Mouse (Mus musculus) regulatory T cell (primary cell): ENCODE results near the gene Fhod1.

Experiments used
- in situ Hi-C: fragments of 300-600 bp; cut with MboI, MseI; formaldehyde crosslinking; loops from one replicate; pipeline ENCODE4 v1.15.1; 2025; ENCODE audit warnings: high pct_unique_total_duplicates

Fhod1 gene

GRCm38 (mm10) chr8:105349096-105349771 is 1.5 kb upstream of the Fhod1 start:
- in situ Hi-C loops = no loop called here

- in situ Hi-C loops = no loop called here
Measured at GRCm38 (mm10) chr8:105348450-105349095, 820 bp upstream of the Fhod1 start, which contains the start of gene Slc9a5. Gene Slc9a5 (plus strand): TSS chr8:105348843.

DNA sequence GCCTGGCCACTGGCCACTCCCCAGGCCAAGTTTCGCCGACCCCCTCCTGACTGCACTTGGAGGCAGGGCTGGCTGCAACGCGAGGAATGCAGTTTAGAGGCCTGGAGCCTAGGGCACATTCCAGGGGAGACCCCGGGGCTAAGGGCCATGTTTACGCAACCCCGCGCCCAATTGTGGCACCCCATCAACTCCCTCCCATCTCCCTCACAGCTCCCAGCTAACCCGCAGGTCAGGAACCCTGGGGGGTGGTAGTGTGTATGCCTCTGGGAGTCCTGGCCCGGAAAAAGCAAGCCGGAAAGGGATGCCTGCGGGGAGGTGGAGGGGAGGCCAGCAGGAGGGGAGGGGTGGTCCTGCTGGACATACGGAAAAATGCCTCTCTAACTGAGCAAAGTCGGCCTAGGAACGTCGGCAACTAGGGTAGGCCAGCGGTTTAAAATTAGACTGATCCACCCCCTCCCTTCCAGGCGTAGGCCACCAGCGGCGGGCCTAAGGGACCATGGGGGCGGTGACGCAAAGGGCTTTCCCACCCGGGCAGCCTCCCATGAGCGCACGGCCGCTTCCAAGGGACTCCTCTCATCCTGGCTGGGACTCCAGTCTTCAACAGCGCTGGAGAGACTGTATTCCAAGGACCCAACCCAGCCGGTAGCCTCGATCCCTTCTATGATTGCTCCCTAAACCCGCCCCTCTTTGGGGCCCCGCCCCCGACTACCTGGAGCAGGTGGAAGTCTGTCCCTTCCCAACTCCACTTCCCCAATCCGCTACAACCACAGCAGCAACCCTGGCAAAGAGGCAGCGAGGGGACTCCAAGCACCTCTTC is 934 bp downstream of the Fhod1 start:
- in situ Hi-C loops = no loop called here

DNA sequence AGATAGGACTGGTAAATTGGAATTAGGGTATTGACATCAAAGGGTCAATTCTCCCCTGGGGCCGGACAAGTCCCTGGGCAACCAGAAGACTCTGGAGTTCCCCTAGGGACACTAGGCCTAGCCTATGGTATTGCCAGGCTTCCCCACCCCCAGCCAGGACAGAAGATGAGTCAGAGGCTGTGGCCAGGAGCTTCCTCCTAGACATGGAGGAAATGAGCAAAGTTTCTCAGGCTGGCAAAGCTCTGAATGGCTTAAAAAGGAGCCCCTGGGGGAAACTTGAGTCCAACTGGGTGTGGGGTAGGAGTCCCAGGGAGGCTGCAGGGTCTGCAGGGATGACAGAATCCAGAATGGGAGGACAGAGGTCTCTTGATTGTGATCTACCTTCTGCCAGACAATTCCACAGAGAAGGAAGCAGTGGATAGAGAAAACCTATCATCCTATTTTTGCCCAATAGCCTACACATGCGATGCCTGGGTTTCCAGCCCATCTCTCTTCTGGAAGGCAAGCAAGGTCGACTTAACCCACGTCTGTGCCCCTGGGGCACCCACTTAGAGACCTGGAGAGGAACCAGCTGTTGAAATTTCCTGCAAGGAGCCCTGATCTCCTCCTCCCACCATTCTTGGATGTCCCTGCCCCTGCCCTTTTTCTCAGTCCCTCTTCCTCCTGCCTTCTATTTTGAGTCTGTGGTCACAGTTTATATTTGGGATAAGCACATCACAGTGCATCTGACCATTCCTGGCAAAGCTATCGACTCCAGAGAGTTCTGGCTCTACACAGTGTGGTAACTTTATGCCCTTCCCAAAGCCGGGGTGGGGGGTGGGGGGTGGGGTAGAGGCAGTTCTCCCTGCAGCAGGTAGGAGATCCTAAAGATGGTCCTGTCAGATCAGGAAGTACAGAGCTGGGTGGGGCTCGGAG is 2.4 kb downstream of the Fhod1 start:
- in situ Hi-C loops = no loop called here

DNA sequence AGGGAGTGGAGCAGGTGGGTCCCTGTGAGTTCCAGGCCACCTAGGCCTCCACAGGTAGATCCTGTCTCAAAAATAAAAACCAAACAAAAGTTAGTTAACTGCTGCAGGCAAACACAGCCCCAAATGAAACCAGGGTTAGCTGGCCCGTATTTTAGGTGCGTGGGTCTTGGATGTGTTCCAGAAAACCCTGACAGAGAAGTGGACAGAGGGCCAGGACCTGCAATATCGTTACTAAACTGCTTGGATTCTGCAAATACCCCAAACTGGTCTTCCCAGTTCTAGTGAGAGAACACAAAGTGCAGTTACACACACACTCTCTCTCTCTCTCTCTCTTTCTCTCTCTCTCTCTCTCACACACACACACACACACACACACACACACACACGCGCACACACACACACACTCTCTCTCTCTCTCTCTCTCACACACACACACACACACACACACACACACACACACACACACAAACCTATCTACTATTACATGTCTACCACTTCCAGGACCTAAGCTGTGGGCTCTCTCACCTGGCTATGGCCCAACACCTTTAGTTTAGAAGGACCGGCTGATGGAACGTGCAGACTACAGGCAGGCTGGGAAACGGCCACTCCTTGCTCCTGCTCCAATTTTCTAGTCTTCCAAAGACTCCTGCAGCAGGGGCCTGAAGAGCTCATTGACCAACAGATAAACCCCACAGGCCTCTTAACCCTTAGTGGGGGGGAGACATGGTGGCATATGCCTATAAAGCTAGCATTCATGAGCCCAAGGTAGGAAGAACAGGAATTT is 3.8 kb downstream of the Fhod1 start:
- in situ Hi-C loops = no loop called here

GRCm38 (mm10) chr8:105342768-105343167 is 5.0 kb downstream of the Fhod1 start:
- in situ Hi-C loops = no loop called here

GRCm38 (mm10) chr8:105341399-105341798 is 6.4 kb downstream of the Fhod1 start:
- in situ Hi-C loops = no loop called here

DNA sequence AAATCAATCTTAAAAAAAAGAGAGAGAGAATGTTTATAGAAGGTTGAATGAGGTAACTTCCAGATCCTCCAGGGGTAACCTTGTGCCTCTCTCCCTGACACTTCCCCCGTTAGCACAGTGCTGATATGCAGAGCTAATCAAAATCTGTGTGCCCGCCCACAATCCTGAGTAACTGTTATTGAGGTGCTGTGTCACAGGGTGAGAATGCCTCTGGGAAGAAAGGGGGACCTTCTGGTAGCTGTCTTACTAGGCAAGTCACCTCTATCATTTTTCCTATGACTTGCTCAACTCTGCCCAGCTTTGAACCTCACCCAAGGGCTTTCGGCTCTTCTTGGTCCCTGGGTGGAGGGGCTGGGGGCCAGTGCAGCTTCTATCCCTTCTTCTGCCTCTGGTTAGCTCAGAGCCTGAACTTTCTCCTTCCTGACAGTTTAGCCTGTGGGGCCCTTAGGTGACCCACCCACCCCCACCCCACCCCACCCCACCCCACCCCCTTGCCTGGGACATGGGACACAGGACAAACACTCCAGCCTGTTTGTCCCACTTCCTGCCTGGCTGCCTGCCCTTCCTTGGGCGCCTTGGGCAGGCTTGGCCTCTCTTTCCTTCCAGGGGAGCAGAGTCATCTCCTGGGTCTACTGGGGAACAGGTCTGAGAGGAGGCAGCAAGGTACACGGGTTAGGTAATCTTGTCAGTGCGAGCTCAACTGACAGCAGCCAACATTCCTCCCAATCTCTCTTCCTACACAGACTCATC is 7.7 kb downstream of the Fhod1 start:
- in situ Hi-C loops = no loop called here

GRCm38 (mm10) chr8:105338992-105339391 is 8.8 kb downstream of the Fhod1 start:
- in situ Hi-C loops = no loop called here

GRCm38 (mm10) chr8:105336373-105337130 is 11.2 kb downstream of the Fhod1 start:
- in situ Hi-C loops = no loop called here

DNA sequence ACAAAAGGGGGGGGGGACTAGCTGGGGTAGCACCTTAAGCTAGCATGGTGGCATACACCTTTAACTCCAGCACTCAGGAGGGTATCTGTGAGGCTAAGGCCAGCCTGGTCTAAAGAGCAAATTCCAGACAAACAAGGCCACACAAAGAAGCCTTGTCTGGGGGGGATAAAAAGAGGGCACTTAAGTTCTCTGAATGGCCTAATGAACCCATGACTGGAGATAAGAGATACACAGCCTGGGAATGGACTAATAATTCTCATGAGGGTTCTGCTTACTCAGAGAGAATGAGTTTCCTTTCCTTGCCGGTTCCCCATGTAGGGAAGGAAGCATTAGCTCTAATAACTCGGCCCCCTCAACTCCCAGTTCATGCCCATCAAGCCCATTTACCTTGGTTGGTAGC is 15.2 kb downstream of the Fhod1 start:
- in situ Hi-C loops = no loop called here

DNA sequence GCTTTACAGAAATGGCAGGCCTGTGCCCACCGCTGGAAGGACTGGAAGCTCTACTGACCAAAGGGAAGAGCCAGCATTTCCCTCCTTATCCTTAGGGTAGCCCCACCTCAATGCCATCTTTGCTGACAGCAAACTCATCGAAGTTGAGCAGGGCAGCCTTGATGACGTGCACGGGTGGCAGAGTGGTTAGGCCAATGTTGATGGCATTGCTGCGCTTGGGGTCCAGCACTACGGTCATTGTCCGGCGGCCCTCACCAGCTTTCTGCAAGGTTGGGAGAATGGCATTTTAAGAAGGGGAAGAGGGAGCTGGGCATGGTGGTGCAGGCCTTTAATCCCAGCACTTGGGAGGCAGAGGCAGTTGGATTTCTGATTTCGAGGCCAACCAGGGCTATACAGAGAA is 15.8 kb downstream of the Fhod1 start:
- in situ Hi-C loops = no loop called here

DNA sequence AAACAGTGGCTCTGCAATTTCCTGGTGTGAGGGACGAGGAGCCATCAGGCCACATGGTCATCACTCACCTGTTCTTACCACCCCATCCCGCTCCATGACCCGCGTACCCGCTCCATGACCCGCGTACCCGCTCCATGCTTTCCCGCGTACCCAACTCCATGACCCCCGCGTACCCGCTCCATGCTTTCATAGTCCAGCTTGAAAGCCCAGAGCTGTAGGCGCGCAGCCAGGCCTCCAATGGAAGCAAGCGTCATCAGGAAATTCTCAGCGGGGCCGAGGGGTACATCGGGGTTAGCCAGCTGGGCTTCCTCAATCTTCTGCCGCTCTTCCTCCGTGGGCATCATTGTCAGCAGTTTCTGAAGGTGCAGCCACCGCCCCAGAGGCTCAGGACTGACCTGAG is 16.3 kb downstream of the Fhod1 start:
- in situ Hi-C loops = no loop called here

DNA sequence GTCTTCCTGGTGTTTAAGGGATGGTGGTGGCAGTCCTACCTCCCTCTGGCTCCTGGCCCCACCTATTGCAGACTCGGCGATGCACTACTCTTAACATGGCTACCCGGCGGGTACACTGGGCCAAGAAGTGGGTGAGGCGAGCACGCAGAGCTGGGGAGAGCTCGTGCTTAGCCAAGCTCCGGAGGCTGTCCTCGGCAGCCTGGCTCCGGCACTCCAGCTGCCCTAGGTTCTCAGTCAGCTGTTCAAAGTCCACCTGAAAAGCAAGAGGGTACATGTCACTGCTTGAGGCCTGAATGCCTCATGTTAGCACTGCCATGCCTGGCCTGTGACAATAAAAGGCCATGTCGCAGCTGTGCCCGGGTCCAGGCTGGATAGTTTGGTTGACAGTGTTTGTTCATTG is 17.4 kb downstream of the Fhod1 start:
- in situ Hi-C loops = no loop called here

GRCm38 (mm10) chr8:105326968-105327367 is 20.8 kb downstream of the Fhod1 start:
- in situ Hi-C loops = no loop called here

DNA sequence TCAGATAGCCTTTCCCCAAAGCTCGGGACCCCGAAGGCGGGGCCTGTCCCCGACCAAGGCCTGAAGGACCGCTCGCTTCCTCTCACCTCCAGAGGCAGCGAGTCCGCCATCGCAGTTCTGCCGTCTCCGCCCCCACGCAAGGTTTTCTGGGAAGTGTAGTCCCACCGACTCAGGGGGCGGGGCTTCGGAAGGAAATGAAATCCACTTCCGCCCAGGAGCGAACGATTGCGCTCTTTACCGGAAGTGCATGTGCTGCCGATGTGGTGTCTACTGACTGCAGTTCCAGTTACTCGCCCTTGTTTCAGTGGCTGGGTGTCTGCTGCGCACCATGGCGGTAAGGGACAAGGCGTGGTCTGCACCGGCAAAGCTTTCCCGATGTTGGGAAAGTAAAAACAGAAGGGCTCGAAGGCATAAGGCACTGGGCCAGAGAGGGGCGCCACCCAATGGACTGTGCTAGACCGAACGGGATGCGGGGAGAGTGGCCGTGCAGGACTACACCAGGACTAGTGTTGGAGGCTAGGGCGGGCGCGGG is 21.5 kb downstream of the Fhod1 start, which contains the start of the genes Lrrc29 and Tmem208:
TSS of gene Lrrc29 (minus strand) at position 138 of the 532 bp plus-strand sequence.
TSS of gene Tmem208 (plus strand) at position 214 of the 532 bp plus-strand sequence.
- in situ Hi-C loops = no loop called here

GRCm38 (mm10) chr8:105325641-105326093 is 22.1 kb downstream of the Fhod1 start:
- in situ Hi-C loops = no loop called here

DNA sequence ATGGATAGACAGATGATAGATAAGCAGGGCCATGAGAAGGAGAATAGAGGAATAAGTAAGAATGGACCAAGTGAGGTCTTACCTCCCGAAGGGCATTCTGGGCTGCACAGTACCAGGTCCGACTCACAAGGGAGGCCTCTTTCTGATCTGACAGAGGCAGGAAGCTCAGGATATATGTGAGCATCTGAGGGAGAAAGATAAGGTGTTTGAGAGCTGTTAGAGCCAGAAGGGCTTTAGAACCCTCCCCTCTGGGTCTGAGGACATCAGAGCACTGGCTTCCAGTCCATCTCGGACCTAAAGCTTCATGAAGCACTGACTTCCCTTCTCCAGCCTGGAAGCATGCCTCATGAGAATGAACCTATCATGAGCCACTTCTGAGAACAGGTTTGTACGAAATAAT is 24.6 kb downstream of the Fhod1 start:
- in situ Hi-C loops = no loop called here
